ENCODE assay signal across 8 mouse cellular contexts in the genomic region with DNA sequence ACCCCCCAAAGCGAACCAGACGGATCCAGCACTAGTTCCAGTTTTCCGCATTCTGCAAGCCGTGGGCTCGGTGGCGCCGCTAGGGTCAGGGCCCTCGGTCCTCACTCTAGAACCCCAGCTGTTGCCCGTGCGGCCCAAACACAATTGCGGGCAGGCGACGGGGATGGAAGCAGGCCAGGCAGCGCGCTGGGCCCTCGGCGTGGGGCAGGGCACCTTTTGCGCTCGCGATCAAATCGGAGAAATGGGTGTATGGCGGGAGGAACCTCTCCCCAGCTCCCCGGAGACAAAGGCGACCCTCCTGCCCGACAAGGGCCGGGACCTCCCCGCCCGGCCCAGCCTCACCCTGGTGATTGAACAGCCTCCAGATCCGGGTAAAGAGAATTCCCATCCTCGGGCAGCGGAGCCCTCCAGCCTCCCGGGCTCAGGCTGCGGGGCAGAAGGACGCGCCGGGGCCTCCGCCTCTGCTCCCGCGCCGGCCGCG. TPM values are rescaled to one million over a fixed set of nuclear protein-coding genes. Genes with fewer than 3 reads are reported as not detected.
DNase-seq lines count a peak whose midpoint lies in the region; ATAC-seq and TF ChIP-seq lines count a peak whose summit lies in the region.

No protein-coding gene starts in this region.

- peak overlapping the region; percentile 93 for H3K9ac ChIP-seq in forebrain, embryonic 13.5 days
- peak overlapping the region; percentile 94 for H3K9ac ChIP-seq in intestine, embryonic 15.5 days
- H3K9ac ChIP-seq in lung, embryonic 16.5 days (ENCODE audit: low read length), result peak overlapping the region; percentile 99

- H3K4me3 ChIP-seq in forebrain, embryonic 13.5 days, result peak overlapping the region; percentile 95
- peak overlapping the region; percentile 95 for H3K4me3 ChIP-seq in intestine, embryonic 15.5 days (replicated peaks)
- H3K4me3 ChIP-seq in lung, embryonic 16.5 days (ENCODE audit: low read length), result peak overlapping the region; percentile 95
- H3K4me3 ChIP-seq in olfactory bulb, adult 2 months (ENCODE audit: insufficient read depth, low read depth, low read length), result peak overlapping the region; percentile 83

- no peaks in the 10 kb centered on the region; the same call in 1 of the 2 replicates for H3K9me3 ChIP-seq in forebrain, embryonic 13.5 days (replicated peaks)
- H3K9me3 ChIP-seq in intestine, embryonic 15.5 days, result no peaks in the 10 kb centered on the region
- H3K9me3 ChIP-seq in lung, embryonic 16.5 days (ENCODE audit: control insufficient read depth, low read length), result no peaks in the 10 kb centered on the region

- intact Hi-C loops in left cerebral cortex, postnatal 36 days (cut with DNase I), result loop anchor here (2.0 kb wide), 1 partner anchor 167 kb away; no protein-coding TSS in a partner anchor

- TF ChIP-seq POLR2A in olfactory bulb, adult 2 months (IDR thresholded peaks at IDR 0.05; ENCODE audit: insufficient read depth, low read depth, low read length), result no peak

- H3K4me2 ChIP-seq in forebrain, embryonic 13.5 days, result peak overlapping the region; percentile 68
- peak overlapping the region; percentile 55 for H3K4me2 ChIP-seq in intestine, embryonic 15.5 days (replicated peaks)
- peak overlapping the region; percentile 75 for H3K4me2 ChIP-seq in lung, embryonic 16.5 days (ENCODE audit: low read depth, low read length)

- peak; percentile 41 for ATAC-seq in forebrain, embryonic 13.5 days
- ATAC-seq in intestine, embryonic 15.5 days, result peak; percentile 75
- ATAC-seq in lung, embryonic 16.5 days (ENCODE audit: low read depth), result peak; percentile 78

- H3K27me3 ChIP-seq in forebrain, embryonic 13.5 days, result no peaks in the 10 kb centered on the region
- H3K27me3 ChIP-seq in intestine, embryonic 15.5 days (replicated peaks), result no peaks in the 10 kb centered on the region
- H3K27me3 ChIP-seq in lung, embryonic 16.5 days (ENCODE audit: control insufficient read depth, insufficient read depth, low read depth, low read length), result no peaks in the 10 kb centered on the region

- 0% methylated on average over 35 of the region's 42 CpGs for WGBS in forebrain, embryonic 13.5 days
- WGBS in intestine, embryonic 15.5 days, result under 1% methylated on average over 40 of the region's 42 CpGs
- under 1% methylated on average over 38 of the region's 42 CpGs for WGBS in lung, embryonic 16.5 days
- under 1% methylated on average over 42 of the region's 42 CpGs for WGBS in olfactory bulb, adult 2 months

- DNase-seq in left cerebral cortex, adult 11 months (ENCODE audit: low spot score), result peak; percentile 30
- DNase-seq in left cerebral cortex, postnatal 36 days (ENCODE audit: low spot score in 2 of 2), result no peak
- peak; percentile 75 for DNase-seq in ZHBTc4 (ENCODE audit: low read depth, low spot score)
- no peak for DNase-seq in urinary bladder, postnatal 4 days (ENCODE audit: low spot score in 2 of 2)

- TF ChIP-seq CTCF in olfactory bulb, adult 2 months (IDR thresholded peaks at IDR 0.05; ENCODE audit: insufficient read depth, low read depth, low read length), result no peak

- H3K36me3 ChIP-seq in forebrain, embryonic 13.5 days (ENCODE audit: poor library complexity, severe bottlenecking), result no peaks in the 10 kb centered on the region
- no peaks in the 10 kb centered on the region for H3K36me3 ChIP-seq in intestine, embryonic 15.5 days
- H3K36me3 ChIP-seq in lung, embryonic 16.5 days (ENCODE audit: control insufficient read depth, insufficient read depth, low read length), result no peaks in the 10 kb centered on the region

- peak overlapping the region; percentile 89 for H3K27ac ChIP-seq in forebrain, embryonic 13.5 days
- peak overlapping the region; percentile 91 for H3K27ac ChIP-seq in intestine, embryonic 15.5 days
- peak overlapping the region; percentile 88 for H3K27ac ChIP-seq in lung, embryonic 16.5 days (ENCODE audit: low read length)
- peak overlapping the region; percentile 56; the same call in 1 of the 2 replicates for H3K27ac ChIP-seq in olfactory bulb, adult 2 months (ENCODE audit: insufficient read depth, low read depth, low read length)

- peaks cover 34% of the 10 kb centered on the region for H3K4me1 ChIP-seq in forebrain, embryonic 13.5 days
- H3K4me1 ChIP-seq in intestine, embryonic 15.5 days (replicated peaks), result peaks cover 14% of the 10 kb centered on the region
- peaks cover 27% of the 10 kb centered on the region for H3K4me1 ChIP-seq in lung, embryonic 16.5 days (replicated peaks; ENCODE audit: control insufficient read depth, insufficient read depth, low read length)
- peaks cover 7% of the 10 kb centered on the region for H3K4me1 ChIP-seq in olfactory bulb, adult 2 months (ENCODE audit: control insufficient read depth, insufficient read depth, low read length)

RNA-seq across cellular contexts. Expression of gene Arl5a, which starts 0.4 kb away (rescaled TPM):
- 10 to 100 TPM; 61.9 to 62.2 TPM for total RNA-seq in left cerebral cortex, postnatal 36 days (2021)
- 43.2 and 47.4 TPM in 2 replicates for polyA plus RNA-seq in forebrain, embryonic 13.5 days (2015; fragmentation: Nextera tagmentation; extraction: Ambion mirVana)
- polyA plus RNA-seq in intestine, embryonic 15.5 days (2015; fragmentation: Nextera tagmentation; extraction: Ambion mirVana), result 33.3 and 36.4 TPM in 2 replicates
- 27.5 and 36.5 TPM in 2 replicates for polyA plus RNA-seq in lung, embryonic 16.5 days (2015; fragmentation: Nextera tagmentation; extraction: Ambion mirVana)
- polyA plus RNA-seq in olfactory bulb, adult 2 months (2012; ENCODE audit: insufficient read depth, insufficient read length, low replicate concordance, missing spikeins), result 395 TPM in 1 of 2 replicates, not detected in the other

RNA-seq across cellular contexts. Expression of gene Neb, which starts 46.0 kb away (rescaled TPM):
- total RNA-seq in left cerebral cortex, postnatal 36 days (2021), result 1 to 10 TPM; 1.3 to 1.4 TPM
- polyA plus RNA-seq in forebrain, embryonic 13.5 days (2015; fragmentation: Nextera tagmentation; extraction: Ambion mirVana), result 3.6 and 4.7 TPM in 2 replicates
- 0.59 and 1.4 TPM in 2 replicates for polyA plus RNA-seq in intestine, embryonic 15.5 days (2015; fragmentation: Nextera tagmentation; extraction: Ambion mirVana)
- polyA plus RNA-seq in lung, embryonic 16.5 days (2015; fragmentation: Nextera tagmentation; extraction: Ambion mirVana), result 5.8 and 16.8 TPM in 2 replicates
- polyA plus RNA-seq in olfactory bulb, adult 2 months (2012; ENCODE audit: insufficient read depth, insufficient read length, low replicate concordance, missing spikeins), result not detected in 2 replicates

Comparison
In these comparisons a context has a peak if more than half of its experiments do, and no peak if none do; other contexts are left out.
1. DNase-seq: peak in left cerebral cortex, adult 11 months (single experiment) and ZHBTc4 (single experiment); none in left cerebral cortex, postnatal 36 days (0 of 2) and urinary bladder, postnatal 4 days (0 of 2).
2. Peak in every context shown above with its lines, with median percentiles within 50 percentile points of each other: ATAC-seq, H3K27ac ChIP-seq, H3K4me2 ChIP-seq, H3K4me3 ChIP-seq and H3K9ac ChIP-seq.